Mouse (Mus musculus): ENCODE measurements at regions not wholly inside any gene's neighbourhood (a gene's known extent, or its start where the extent isn't known, plus 50 kb on each side); places are given as distances from the start of the nearest gene placed in this dataset.
A peak's percentile ranks its signal among the peaks of the same experiment; 100 is the strongest.
"Not testable (repeated sequence)": the region's sequence is repeated elsewhere in the genome, so short reads cannot be mapped to it uniquely, and the experiment has no call there.

GRCm38 (mm10) chr10:96377549-96377948, 239.3 kb upstream of the Btg1 start:
- no peak for ATAC-seq (replicated peaks in 1 of 2; ENCODE audit: insufficient read depth in 1 of 2, low FRiP score in 2 of 2, low TSS enrichment in 1 of 2, low read depth in 1 of 2, poor library complexity in 2 of 2, severe bottlenecking in 2 of 2)

DNA sequence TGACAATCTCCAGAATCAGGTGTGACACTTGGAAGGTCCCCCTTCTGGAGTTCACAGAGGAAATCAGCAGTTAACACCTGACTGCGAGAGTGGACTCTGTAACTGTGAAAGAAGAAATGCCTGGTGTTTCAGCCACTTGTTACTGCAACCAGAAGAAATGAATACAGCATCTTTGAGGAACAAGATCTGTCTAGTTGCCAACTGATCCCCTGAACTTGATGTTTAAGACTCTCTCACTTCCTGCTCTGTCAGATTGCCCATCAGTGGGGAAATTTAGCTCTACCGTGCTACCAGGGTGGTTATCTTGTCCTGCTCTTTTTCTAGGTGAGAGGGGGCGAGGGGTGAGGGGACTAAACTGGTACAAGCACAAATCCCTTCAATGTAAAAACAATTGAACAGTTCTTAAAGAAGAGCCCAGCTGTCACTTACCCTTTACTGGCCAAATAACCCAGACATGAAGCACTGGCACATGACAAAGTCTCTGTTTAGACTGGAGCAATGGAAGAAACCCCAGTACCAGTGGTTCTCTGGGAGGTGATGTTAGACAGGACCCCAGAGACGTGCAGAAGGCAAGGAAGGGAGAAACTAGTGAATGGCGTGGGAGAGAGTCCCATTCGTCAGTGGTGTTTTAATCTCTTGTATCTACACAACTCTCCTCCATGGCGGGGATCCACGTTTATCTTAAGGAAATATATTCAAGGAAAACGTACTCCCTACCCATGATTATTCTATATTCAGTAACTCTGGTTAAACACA, 237.6 kb upstream of the Btg1 start:
- ATAC-seq (replicated peaks in 1 of 2; ENCODE audit: insufficient read depth in 1 of 2, low FRiP score in 2 of 2, low TSS enrichment in 1 of 2, low read depth in 1 of 2, poor library complexity in 2 of 2, severe bottlenecking in 2 of 2): no peak

- no peak for ATAC-seq (replicated peaks in 1 of 2; ENCODE audit: insufficient read depth in 1 of 2, low FRiP score in 2 of 2, low TSS enrichment in 1 of 2, low read depth in 1 of 2, poor library complexity in 2 of 2, severe bottlenecking in 2 of 2)
These were observed 235.1 kb upstream of the Btg1 start for GRCm38 (mm10) chr10:96381664-96382063.

DNA sequence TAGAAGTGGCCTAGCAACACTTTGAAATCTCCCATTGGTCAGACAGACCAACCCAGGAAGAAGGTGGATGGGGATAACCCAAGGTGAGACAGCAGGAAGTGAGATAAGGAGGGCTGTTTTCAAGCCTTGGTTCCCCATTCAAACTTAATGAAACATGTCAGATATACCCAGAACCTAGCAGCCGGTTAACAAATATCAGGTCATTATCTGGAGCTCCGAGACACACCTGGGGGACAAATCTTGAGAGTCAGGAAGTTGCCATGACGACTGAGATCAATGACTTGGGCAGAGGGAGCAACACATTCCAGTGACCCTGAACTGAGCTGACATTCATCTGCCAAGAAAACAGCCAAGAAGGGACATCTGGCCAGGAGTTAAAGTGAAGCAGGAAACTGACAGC, 225.1 kb upstream of the Btg1 start:
- no peak for ATAC-seq (replicated peaks in 1 of 2; ENCODE audit: insufficient read depth in 1 of 2, low FRiP score in 2 of 2, low TSS enrichment in 1 of 2, low read depth in 1 of 2, poor library complexity in 2 of 2, severe bottlenecking in 2 of 2)

- ATAC-seq (replicated peaks in 1 of 2; ENCODE audit: insufficient read depth in 1 of 2, low FRiP score in 2 of 2, low TSS enrichment in 1 of 2, low read depth in 1 of 2, poor library complexity in 2 of 2, severe bottlenecking in 2 of 2): no peak
These were observed 224.0 kb upstream of the Btg1 start for GRCm38 (mm10) chr10:96392836-96393235.

- ATAC-seq (replicated peaks in 1 of 2; ENCODE audit: insufficient read depth in 1 of 2, low FRiP score in 2 of 2, low TSS enrichment in 1 of 2, low read depth in 1 of 2, poor library complexity in 2 of 2, severe bottlenecking in 2 of 2): no peak
These were observed 222.6 kb upstream of the Btg1 start for GRCm38 (mm10) chr10:96394210-96394609.

DNA sequence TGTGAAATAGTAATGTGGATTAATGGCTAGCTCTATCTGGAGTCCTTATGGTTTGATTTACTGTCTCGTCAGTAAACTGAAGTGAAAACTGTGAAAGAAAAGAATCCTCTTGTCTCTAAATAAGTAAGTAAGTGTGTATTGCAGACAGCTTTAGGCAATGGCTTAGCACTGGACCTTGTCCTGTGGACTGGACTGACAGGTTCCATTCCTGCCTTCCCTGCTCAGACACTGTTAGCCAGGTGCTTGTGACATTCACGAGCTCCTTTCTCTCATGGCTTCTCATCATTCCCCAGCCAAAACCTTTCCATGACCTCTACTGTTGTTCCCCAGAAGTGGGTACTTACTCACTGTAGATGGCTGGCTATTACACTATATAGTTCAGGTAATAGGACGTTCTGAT, 221.8 kb upstream of the Btg1 start:
- ATAC-seq (replicated peaks in 1 of 2; ENCODE audit: insufficient read depth in 1 of 2, low FRiP score in 2 of 2, low TSS enrichment in 1 of 2, low read depth in 1 of 2, poor library complexity in 2 of 2, severe bottlenecking in 2 of 2): no peak

- no peak for ATAC-seq (replicated peaks in 1 of 2; ENCODE audit: insufficient read depth in 1 of 2, low FRiP score in 2 of 2, low TSS enrichment in 1 of 2, low read depth in 1 of 2, poor library complexity in 2 of 2, severe bottlenecking in 2 of 2)
These were observed 218.8 kb upstream of the Btg1 start for GRCm38 (mm10) chr10:96397931-96398561.

GRCm38 (mm10) chr10:96398562-96399288, 218.1 kb upstream of the Btg1 start:
- no peak for ATAC-seq (replicated peaks in 1 of 2; ENCODE audit: insufficient read depth in 1 of 2, low FRiP score in 2 of 2, low TSS enrichment in 1 of 2, low read depth in 1 of 2, poor library complexity in 2 of 2, severe bottlenecking in 2 of 2)

DNA sequence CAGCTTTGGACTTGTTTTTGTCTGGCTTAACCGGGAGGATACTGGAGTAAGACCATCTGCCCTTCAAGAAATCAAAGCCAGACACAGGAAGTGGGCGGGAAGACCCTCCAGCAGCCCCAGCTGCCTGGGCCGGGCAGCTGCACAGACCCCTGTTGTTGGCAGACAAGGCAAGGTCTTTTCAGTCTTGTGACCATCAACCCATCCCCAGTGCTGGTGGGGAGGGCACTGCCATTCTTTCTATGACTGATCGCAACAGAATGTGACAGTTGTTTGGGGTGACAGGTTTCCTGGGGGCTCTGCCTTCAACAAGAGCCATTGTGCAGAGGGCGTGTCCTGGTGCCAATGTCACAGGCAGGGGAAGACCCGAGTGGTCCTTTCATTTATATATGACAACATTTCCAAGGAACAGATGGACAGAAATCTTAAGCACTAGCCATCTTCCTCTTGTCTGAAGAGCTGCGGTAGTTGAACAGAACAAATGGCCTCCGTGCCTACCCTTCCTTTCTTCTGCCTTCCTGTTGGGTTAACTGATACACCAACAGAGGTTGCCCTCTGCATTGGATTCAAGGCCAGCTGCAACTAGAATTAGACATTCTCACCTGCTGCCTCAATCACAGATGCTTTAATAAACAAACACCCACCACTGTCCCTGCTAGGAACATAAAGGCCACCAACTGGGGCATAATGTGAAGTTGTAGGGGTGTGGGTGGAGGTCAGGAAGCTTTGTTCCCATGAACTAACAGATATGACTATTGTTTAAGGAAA, 217.0 kb upstream of the Btg1 start:
- no peak for ATAC-seq (replicated peaks in 1 of 2; ENCODE audit: insufficient read depth in 1 of 2, low FRiP score in 2 of 2, low TSS enrichment in 1 of 2, low read depth in 1 of 2, poor library complexity in 2 of 2, severe bottlenecking in 2 of 2)

- ATAC-seq (replicated peaks in 1 of 2; ENCODE audit: insufficient read depth in 1 of 2, low FRiP score in 2 of 2, low TSS enrichment in 1 of 2, low read depth in 1 of 2, poor library complexity in 2 of 2, severe bottlenecking in 2 of 2): peak; percentile 46 to 73; a peak in 3 of 4 replicates
These were observed 216.0 kb upstream of the Btg1 start for GRCm38 (mm10) chr10:96400793-96401192.

- ATAC-seq (replicated peaks in 1 of 2; ENCODE audit: insufficient read depth in 1 of 2, low FRiP score in 2 of 2, low TSS enrichment in 1 of 2, low read depth in 1 of 2, poor library complexity in 2 of 2, severe bottlenecking in 2 of 2): no peak
These were observed 210.5 kb upstream of the Btg1 start for GRCm38 (mm10) chr10:96406306-96406705.

- peak in 1 of 2 experiments; percentile 34; a peak in 1 of 4 replicates for ATAC-seq (replicated peaks in 1 of 2; ENCODE audit: insufficient read depth in 1 of 2, low FRiP score in 2 of 2, low TSS enrichment in 1 of 2, low read depth in 1 of 2, poor library complexity in 2 of 2, severe bottlenecking in 2 of 2)
These were observed 209.0 kb upstream of the Btg1 start for GRCm38 (mm10) chr10:96407846-96408245.

- peak; percentile 32 to 44; a peak in 2 of 4 replicates for ATAC-seq (replicated peaks in 1 of 2; ENCODE audit: insufficient read depth in 1 of 2, low FRiP score in 2 of 2, low TSS enrichment in 1 of 2, low read depth in 1 of 2, poor library complexity in 2 of 2, severe bottlenecking in 2 of 2)
These were observed 208.6 kb upstream of the Btg1 start for GRCm38 (mm10) chr10:96408250-96408649.

GRCm38 (mm10) chr10:96410028-96410427, 206.8 kb upstream of the Btg1 start:
- ATAC-seq (replicated peaks in 1 of 2; ENCODE audit: insufficient read depth in 1 of 2, low FRiP score in 2 of 2, low TSS enrichment in 1 of 2, low read depth in 1 of 2, poor library complexity in 2 of 2, severe bottlenecking in 2 of 2): no peak

DNA sequence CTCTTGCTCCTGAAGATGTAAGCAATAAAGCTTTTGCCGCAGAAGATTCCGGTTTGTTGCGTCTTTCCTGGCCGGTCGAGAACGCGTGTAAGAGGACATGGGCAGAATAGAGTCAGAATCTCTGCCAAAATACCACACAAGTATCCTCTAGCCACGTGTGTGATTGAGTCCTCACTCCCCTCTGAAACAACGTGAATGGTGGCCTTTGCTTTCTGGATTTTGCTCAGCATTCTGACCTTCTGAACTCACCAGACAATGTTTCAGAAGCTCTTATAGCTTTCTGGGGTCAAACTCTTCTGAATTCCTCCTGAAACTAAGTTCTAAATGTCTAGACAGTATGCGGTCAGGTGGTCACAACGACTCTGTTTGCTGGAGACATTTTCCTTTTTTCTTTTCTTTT, 202.0 kb upstream of the Btg1 start:
- ATAC-seq (replicated peaks in 1 of 2; ENCODE audit: insufficient read depth in 1 of 2, low FRiP score in 2 of 2, low TSS enrichment in 1 of 2, low read depth in 1 of 2, poor library complexity in 2 of 2, severe bottlenecking in 2 of 2): no peak

DNA sequence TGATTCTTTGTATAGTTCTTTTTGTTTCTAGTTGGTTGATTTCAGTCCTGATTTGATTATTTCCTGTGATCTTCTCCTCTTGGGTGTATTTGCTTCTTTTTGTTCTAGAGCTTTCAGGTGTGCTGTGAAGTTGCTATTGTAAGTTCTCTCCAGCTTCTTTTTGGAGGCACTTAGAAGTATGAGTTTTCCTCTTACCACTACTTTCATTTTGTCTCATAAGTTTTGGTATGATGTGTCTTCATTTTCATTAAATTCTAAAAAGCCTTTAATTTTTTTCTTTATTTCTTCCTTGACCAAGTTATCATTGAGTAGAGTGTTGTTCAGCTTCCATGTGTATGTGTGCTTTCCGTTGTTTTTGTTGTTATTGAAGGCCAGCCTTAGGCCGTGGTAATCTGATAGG, 195.3 kb upstream of the Btg1 start:
- not testable (repeated sequence) for ATAC-seq (replicated peaks in 1 of 2; ENCODE audit: insufficient read depth in 1 of 2, low FRiP score in 2 of 2, low TSS enrichment in 1 of 2, low read depth in 1 of 2, poor library complexity in 2 of 2, severe bottlenecking in 2 of 2)

GRCm38 (mm10) chr10:96427407-96427806, 189.4 kb upstream of the Btg1 start:
- no peak for ATAC-seq (replicated peaks in 1 of 2; ENCODE audit: insufficient read depth in 1 of 2, low FRiP score in 2 of 2, low TSS enrichment in 1 of 2, low read depth in 1 of 2, poor library complexity in 2 of 2, severe bottlenecking in 2 of 2)

All from hematopoietic stem cell, adult 5-6 weeks (primary cell).